Mouse (Mus musculus) right cerebral cortex, postnatal 4 days (tissue): Measurements from ENCODE around the gene 4921536K21Rik.
"Not testable (repeated sequence)": the region's sequence is repeated elsewhere in the genome, so short reads cannot be mapped to it uniquely, and the experiment has no call there.

Source experiments
- DNase-seq: peaks from one replicate; pipeline ENCODE4 v3.0.0-alpha.2; 2022

4921536K21Rik gene

DNA sequence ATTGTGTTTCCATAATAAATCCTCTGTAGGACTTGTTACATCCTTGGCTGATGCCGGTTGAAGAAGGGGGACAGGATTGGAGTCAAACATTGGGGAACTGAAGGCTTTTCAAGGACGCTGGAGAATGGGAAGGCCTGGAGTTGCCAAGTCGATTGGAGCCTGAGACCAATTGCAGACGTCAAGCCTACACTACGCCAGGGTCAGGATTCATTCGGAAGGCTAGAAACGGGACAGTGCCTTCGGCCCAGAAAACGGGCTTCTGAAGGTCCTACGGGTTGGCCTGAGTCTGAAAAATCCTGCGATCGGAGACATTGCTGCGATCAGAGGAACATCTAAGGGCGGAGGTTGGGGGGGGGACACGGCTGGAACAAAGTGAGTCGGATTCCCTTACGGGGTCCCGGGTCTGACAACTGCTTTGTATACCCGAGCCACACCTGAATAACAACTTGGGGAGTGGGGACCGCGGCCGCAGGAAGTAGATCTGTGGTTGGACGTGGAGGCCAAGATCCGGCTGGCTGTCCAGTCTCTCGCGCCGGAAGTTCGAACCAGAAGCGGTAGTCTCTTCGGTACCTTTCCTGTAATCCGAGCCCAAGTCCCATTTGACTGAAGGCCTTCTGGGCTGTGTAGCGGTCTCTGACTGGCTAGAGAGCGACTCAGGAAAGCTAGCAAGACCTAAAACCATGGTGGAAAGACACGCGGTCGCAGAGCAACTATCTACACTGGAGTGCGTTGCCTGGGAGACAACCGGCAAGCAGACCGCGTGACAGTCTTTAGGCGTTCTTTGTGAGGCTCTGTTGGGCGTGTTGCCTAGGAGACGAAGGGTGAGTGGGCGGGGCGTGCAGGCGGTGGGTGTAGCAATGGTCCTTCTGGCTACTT lies at the start of gene 4921536K21Rik, which contains the start of gene Dusp18:
TSS of gene 4921536K21Rik (minus strand) at position 693 of the 876 bp plus-strand sequence.
TSS of gene Dusp18 (plus strand) at position 835 of the 876 bp plus-strand sequence.
- DNase-seq: peak; percentile 92

DNA sequence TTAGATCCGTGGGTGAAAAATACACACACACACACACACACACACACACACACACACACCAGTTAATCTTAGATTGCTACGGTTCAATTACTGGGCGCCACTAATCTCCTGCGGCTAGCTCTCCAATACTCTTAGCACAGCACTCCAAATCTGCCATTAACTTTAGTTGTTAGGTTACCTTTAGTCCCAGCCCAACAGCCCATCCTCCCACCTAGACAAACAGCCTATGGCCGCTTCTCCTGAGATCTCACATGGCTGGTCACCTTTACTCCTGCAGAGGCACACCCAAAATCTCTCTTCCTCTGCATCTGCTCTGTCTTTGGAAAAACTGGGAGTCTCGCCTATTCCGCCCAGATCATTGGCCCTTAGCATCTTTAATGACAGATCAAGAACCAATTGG lies 46.5 kb upstream of the 4921536K21Rik start:
- no peak for DNase-seq

DNA sequence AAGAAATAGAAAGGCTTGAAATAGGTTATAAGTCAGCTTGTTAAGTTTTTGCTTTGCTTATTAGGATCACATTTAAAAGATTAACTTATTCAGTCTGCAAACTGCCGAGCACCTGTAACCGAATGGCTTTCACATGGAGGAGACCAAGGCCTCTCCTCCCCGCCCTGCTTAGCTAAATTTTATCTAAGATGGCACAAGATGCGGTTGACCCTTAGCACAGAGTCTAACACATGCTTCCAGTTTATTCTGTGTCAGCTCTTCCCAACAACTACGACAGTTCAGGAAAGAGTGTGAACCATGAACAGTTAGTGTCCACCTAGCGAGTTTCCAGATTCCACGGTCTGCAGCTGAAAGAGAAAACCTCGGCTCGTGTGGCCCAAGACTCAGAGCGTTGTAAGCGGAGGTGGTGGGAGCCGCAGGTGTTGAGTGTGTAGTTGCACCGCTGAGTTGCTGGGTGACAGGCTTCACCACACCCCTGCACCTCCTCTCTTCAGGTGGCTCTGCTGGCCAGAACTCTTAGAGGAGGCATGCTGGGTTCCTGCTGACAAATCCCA lies 42.5 kb upstream of the 4921536K21Rik start:
- no peak for DNase-seq

DNA sequence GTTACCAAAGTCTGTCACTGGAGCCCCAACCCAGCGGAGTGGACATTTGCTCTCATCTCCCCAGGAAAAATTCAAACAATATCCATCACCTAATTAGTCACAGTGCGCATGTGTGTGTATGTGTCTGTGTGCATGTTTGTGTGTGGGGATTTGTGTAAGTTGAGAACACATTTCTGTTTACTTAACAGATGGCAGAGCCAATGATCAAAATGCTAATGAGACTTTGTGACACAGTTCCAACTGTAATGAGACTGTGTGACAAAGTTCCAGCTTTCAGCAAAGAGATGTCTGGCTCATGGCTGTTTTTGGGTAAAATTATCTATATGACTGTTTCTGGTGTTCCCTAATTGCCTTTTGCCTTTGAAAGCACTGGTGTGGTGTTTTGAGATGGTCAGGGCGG lies 41.4 kb upstream of the 4921536K21Rik start:
- DNase-seq: no peak

DNA sequence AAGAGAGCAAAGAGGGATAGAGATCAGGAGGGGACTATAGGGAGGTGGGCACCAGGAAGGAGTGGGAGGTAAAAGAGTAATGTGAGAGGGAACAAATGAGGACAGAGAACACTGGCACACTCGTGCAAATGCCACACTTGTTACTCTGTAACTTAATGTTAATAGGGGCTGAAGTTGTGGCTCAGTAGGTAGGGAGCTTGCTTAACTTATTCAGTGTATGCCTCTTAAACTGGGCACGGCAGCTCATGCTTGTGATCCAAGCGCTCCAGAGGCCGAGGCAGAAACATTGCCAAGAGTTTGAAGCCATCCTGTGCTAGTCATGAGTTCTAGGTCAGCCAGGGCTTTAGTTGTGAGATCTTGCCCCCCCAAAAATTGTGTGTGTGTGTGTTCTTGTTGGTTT lies 40.2 kb upstream of the 4921536K21Rik start:
- DNase-seq: no peak

DNA sequence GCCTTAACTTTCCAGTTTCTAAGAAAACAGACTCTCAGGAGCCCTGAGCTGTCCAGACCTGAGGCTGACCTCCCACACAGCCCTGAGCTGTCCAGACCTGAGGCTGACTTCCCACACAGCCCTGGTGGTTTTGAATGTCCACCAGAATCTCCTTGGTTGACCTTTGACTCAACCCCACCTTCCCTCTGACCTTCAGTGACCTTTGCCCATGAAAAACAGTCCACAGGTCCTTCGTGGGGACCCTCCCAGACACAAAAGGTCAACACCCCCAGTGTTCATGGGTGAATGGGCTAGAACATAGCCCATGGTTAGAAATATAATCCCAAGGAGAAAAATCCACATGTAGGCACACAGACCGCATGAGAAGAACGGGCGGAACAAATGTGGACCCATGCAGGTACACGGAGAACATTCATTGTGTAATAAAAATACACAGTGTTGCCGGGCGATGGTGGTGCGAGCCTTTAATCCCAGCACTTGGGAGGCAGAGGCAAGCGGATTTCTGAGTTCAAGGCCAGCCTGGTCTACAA lies 38.9 kb upstream of the 4921536K21Rik start:
- no peak for DNase-seq

DNA sequence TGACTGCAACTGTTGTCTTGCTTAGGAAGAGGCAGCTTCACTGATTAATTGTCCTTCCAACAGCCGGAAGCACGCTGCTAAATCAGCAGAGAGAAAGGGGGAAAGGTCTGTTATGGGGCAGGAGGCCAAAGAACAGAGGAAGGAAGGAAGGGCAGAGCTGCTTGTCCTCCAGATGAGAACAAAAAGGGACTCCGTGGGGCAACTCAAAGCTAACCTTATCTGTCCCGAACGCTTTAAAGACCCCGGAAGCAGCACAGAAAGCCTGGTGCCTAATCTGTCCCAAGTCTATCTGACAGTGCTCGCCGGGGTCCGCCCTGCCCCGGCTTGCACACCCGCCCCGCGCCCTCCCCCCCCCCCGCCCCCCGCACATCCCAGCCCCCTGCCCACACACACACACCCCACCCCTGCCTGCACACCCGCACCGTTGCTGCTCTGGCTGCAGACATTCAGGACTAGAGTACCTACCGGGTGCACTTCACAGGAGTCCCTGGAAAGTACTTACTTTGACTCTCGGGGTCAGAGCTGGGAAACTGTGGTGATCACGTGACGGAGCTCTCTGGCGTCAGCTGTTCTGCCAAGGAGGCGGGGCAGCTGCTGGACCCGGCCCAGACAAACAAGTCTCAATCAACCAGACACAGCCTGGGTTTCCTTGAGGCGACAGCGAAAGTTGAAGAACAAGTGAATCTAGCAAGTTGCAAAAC lies 36.8 kb upstream of the 4921536K21Rik start, which contains the start of gene Tcn2:
TSS of gene Tcn2 (minus strand) at position 649 of the 701 bp plus-strand sequence.
- DNase-seq: peak; percentile 62

DNA sequence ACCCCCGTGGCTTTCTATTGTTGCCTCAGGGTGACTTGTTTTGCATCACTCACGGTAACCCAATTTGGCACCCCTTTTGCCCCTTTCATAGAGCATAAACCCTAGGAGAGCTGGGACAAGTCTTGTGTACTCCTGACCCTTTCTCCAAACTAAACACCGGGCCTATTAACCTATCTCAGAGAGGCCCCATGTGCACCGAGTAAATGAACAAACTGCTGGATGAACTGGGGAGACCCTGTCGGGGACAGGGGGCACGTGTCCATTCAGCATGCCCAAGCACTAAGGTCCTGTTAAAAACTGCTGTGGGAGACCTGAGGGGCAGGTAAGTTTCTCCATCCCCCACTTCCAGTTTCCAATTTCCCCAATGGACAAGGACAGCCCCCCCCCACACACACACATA lies 36.0 kb upstream of the 4921536K21Rik start:
- DNase-seq: no peak

DNA sequence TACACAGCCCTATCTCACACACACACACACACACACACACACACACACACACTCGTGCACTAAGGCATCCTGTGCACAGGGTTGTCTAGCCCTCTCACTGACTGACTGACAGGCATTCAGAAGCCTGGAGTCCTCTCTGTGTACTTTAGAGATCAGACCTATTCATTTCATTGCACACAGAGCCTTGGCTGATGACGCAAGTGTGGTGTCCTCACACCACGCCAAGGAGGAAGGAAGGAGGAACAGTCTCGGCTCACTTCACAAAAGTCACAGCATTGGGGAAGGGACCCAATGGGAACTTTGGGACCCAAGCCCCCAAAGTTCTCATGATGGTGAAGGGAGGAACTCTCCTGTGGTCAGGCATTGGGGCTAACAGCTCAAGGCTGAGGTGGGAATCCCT lies 35.1 kb upstream of the 4921536K21Rik start:
- no peak for DNase-seq

DNA sequence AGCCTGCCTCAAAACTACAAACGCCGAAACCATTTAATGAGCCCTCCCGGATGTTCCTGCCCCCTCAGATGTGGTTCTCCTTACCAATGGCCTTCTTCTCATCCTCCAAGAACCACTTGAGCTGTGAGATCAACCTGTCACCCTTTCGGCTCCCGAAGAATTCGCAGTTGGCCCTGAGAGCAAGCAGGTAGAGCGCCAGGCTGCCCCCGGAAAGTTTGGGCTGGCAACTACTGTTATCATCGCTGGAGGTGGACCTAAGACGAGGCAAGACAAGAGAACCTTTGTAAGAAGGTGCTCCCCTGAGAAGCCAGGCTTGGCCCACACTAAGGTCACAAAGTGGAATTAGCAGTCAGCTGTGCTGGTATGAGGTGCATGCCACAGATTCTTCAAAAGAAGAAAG lies 31.0 kb upstream of the 4921536K21Rik start:
- DNase-seq: no peak

DNA sequence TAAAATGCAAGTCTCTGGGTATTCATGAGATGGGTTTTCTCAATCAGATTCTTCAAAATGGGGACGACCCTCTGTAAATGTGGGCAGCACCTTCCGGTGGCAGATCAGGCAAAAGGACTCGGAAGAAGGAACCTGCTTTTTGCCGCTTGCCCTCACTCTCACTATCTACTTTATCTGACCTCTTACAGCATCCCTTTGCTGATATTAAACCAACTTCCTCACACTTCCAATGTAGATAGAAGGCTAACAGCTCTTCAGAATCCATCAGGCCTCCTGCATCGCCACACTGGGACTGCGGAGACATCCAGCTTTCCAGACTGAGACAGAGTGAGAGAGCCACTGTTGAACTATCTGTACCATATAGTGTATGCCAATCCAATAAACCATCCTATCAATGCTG lies 27.8 kb upstream of the 4921536K21Rik start:
- no peak for DNase-seq

DNA sequence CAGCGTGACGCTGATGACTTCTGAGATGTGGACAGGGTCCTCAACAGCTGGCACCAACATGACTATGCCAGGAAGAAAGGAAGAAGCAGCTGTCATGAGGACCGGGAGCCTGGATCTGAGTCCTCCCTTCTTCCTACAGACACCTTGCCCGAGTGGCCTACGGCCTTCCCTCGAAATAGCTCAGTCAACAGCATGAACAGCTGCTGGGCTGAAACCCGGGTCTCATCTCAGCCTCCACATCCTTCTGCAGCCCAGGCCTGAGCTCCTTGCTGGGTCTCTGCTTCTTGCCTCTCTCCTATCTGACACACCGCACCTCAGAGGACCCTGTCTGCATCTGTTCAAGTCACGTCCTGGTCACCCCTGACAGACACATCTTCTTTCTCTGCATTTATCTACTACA lies 27.2 kb upstream of the 4921536K21Rik start:
- DNase-seq: no peak

DNA sequence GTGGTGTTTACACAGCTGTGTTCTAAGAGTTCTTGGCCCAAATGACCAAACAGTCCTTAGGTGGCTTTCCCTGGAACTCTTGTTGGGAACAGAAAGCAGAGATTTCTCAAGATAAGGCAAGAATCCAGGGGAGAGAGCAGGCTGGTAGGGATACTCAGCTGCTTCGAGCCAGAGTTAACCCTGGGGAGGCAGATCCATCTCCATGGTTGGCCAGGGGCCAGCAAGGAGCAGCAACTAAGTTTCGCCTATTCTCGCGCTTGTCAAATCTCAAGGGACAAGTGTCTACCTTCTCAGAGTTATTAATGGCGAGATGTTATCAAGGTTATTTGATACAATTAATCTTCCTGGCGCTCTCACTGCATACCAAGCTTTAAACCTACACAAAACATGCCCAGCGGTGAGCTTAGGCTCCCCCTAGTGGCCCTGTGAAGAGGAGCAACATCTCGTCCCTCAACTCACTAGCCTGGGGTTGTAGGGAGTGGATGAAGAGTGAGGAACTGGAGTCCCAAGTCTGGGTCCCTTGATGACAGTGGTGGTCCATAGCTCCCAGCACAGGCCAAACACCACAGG lies 26.5 kb upstream of the 4921536K21Rik start:
- peak; percentile 56 for DNase-seq

DNA sequence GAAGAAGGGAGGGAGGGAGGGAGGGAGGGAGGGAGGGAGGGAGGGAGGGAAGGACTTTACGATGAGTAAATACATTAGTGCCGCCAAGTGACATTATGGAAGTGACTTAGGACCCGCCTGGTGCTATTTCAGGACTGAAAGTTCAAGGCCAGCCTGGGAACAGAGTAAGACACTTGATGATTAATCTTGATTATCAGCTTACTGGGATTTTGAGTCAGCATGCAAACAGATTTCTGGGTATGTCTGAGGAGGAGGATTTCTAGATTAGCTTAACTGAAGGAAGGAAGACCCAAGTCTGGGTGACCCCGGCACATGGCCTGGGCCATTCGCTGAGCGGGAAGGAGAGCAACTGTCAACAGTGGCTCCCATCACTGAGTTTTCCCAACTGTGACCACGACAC lies 25.6 kb upstream of the 4921536K21Rik start:
- no peak for DNase-seq

DNA sequence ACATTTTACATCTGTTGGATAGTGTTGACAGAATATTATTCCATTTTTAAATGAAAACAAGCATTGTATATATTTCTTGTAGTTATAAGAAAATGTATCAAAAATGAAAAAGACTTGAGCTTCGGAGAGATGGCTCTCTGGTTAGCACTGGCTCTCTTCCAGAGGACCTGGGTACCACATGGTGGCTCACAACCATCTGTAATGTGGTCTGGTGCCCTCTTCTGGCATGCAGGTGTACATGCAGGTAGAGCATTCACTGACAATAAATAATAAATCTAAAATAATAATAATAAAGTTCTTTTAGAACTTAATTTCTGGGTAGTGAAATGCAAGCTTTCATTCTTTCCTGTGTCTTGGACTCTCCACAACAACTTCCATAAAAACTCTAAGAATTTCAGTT lies 23.8 kb upstream of the 4921536K21Rik start:
- DNase-seq: no peak

DNA sequence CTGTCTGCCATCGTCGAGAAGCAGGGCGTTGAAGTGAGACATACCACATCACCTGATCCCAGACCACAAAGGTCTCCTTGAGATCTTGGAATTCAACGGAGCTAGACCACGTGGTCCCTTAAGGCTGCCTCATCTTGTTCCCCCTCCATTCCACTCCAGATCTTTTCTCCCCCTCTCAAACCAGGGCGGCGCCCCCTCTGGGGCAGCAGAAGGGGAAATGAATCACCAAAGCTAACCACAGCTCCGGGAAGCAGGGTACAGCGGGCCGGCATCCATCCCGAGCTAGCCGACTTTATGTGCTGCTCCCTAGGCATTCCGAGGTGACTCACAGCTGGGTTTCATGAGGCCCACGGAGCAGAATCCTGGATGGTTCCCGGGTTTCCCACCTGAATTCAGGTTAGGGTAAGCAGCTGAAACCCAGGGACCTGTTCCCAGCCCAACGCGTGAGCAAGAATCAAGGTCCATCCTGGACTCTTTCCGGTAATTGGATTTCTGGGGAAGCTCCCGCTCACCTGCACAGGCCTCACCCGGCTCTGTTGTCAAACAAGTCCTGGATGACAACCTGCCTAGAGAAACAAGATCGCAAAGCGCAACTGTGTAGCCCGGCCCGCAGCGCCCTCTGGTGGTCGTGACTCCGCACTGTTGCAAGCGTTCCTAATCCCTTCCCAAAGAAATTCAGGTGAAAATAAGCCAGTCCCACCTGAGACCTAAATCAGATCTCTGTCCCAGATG lies 19.4 kb upstream of the 4921536K21Rik start, which contains the start of gene Slc35e4:
TSS of gene Slc35e4 (minus strand) at position 556 of the 732 bp plus-strand sequence.
- DNase-seq: peak; percentile 96

DNA sequence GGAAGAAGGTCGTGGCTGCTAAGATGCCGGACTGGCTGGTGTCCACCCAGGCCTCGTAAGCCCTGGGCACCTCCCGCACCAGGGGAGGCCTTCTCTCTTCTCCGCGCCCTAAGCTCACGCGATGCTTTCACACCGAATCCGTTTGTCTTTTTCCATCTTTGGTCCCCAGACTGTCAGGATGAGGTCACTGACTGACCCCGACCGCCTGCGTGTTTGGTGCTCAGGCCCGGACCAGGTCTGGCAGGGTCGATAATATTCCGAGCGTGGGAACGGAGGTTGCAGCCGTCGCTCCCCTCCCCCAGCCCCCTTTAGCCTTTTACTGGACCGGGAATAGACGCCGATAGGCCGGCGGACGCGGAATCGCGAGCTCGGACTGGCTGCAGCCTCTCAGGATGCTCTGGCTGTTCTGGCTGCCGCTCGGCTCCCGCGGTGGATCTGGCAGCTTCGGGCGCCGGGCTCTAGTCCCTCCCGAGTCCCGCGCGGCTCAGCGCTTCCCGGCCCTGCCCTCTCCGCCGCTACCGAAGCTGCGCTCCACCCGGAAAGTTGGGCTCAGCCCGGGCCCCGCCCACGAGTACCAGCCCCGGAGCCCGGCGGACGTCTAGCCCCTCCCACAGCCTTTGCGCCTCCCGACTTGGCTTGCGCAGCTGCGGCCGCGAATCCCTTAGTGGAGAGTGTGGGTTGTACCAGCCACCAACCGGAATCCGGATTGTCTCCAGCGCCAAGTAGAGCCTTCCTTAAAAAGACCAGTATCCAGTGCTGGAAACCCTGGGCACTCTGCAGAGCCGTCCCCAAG lies 18.6 kb upstream of the 4921536K21Rik start:
- peak; percentile 88 for DNase-seq

DNA sequence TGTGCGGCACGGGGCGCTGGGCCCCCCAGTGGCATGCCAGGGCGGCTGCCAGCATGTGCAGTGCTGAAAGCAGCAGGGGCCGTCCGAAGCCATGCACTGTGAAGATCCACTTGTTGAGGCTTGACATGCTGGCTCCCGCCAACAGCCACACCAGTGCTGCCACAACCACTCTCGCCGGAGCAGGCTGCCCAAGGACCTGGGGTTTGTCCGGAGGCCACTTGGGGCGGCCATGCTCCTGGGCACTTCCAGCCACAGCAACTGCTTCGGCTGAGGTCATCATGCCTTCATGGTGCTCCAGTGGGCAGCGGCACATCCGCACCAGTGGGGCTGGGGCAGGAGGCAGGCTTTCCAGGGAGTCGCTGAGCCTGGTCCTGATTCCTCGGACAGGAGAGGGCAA lies 18.0 kb upstream of the 4921536K21Rik start:
- peak; percentile 50 for DNase-seq

DNA sequence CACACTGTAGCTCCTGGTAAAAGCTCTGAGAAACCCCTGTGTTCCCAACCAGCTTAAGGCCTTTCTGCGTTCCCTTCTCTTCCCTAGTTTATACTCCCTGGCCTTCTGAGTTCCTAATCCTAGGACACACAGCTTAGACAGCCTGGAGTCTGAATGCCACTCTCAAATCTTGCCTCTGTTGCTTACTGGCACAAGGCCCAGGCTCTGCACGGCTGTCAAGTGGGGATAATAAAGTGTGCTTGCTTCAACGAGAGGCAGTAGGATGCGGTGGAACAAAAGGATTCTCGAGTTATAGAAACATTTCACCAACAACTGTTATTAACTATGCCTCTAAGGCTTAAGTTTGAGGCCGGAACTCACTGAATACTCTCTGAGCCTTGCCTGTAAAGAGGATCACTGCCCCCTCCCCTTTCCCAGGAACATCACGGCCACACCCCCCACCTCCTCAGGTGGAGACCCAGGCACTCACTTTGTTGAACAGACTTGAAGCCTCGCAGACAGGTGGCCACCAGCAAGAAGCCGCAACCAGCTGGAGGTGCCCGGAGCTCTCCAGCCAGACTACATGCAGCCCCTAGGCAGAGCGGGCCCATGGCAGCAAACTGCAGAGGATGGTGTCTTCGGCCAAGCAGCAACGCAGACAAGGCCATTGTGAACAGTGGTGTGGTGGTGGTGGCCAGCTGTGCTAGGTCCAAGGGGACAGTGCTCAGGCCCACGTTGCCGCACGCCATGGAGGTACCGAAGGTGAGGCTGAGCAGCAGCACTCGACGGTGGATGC lies 17.4 kb upstream of the 4921536K21Rik start:
- peak; percentile 60 for DNase-seq

DNA sequence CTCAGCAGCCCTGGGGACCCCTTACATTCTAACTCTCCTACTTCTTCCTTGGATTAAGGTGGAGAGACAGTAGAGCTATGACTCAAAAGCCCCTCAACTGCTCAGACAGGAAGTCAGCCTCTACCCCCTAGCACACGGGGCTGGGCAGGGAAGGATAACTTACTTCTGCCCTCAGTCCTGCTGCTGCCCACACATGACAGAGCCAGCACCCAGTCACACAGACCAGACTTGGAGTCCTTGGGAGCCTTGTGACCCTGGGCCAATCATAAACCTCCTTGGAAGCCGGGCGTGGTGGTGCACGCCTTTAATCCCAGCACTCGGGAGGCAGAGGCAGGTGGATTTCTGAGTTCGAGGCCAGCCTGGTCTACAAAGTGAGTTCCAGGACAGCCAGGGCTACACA lies 16.5 kb upstream of the 4921536K21Rik start:
- not testable (repeated sequence) for DNase-seq
